Mouse (Mus musculus): ENCODE measurements around the gene Pm20d1. TPM values are rescaled to one million over a fixed set of nuclear protein-coding genes. Genes with fewer than 3 reads are reported as not detected.

The Pm20d1 gene
- polyA plus RNA-seq, 1 experiment from 2014 or later = 1.7 TPM

DNA sequence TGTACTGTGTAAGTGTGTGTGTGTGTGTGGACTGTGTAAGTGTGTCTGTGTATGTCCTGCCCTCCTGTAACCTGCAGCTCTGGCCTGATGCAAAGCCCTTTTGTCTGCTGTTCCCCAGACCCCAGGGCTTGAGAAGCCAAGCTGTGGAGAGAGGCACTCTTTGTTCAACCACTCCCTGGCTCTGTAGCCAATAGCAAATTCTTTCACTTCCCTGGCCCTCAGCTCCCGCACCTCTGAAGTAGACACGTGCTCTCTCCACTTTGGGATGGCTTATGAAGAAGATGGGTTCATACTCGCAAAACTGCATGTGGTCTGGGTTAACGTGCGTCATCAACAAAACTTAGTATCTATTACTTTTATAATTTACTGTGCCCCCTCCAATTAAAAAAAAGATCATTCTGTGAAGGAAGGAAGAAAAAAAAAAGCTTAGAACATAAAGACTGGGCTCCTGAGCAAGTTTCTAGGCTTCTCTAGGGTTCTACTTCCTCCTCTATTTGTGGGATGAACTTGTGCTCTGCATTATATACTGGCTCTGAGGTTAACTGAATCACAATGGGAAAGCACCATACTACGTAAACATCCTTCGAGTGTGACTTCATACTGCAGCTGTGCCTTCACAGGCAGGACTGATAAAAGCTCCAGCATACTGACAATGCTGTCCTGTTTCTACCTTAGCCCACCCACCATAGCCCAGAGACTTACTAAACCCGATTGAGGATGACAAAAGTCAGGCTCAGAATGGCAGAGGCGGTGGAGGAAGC, 37.3 kb upstream of the Pm20d1 start:
- H3K9ac ChIP-seq = no peak overlapping the region
- peaks cover 25% of the 10 kb centered on the region for H3K4me1 ChIP-seq (replicated peaks)
- no peaks in the 10 kb centered on the region for H3K36me3 ChIP-seq
- H3K9me3 ChIP-seq (replicated peaks) = no peaks in the 10 kb centered on the region
- WGBS = 59% methylated on average over 9 of the region's 9 CpGs
- ATAC-seq (ENCODE audit: insufficient number of reproducible peaks, low FRiP score) = no peak
- no peak overlapping the region for H3K4me3 ChIP-seq
- H3K4me2 ChIP-seq = no peak overlapping the region
- H3K27ac ChIP-seq (ENCODE audit: poor library complexity, severe bottlenecking) = no peak overlapping the region
- no peaks in the 10 kb centered on the region for H3K27me3 ChIP-seq (replicated peaks)

DNA sequence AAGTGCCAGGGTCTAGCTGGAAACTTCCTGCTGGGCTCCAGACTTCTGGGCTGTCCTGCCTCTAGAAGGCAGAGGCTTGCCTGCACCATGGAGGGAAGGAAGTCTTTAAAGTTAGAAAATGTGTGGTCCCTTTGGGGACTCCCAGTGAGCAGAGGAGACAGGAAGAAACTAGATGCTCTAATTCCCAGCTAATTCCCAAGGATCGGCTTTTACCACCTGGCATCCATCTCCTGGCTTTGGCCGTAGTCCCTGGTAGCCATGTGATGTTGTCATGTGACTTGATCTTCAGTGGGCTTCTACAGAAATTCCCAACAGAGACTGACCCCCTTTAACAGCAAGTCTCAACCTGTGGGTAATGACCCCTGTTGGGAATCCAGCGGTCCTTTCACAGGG, 36.8 kb upstream of the Pm20d1 start:
- no peaks in the 10 kb centered on the region for H3K27me3 ChIP-seq (replicated peaks)
- H3K9me3 ChIP-seq (replicated peaks) = no peaks in the 10 kb centered on the region
- no peak overlapping the region for H3K27ac ChIP-seq (ENCODE audit: poor library complexity, severe bottlenecking)
- no peaks in the 10 kb centered on the region for H3K36me3 ChIP-seq
- H3K4me3 ChIP-seq = no peak overlapping the region
- no peak for ATAC-seq (ENCODE audit: insufficient number of reproducible peaks, low FRiP score)
- WGBS = 78% methylated on average over 3 of the region's 3 CpGs
- no peak overlapping the region for H3K4me2 ChIP-seq
- H3K4me1 ChIP-seq (replicated peaks) = peaks cover 19% of the 10 kb centered on the region
- H3K9ac ChIP-seq = no peak overlapping the region

DNA sequence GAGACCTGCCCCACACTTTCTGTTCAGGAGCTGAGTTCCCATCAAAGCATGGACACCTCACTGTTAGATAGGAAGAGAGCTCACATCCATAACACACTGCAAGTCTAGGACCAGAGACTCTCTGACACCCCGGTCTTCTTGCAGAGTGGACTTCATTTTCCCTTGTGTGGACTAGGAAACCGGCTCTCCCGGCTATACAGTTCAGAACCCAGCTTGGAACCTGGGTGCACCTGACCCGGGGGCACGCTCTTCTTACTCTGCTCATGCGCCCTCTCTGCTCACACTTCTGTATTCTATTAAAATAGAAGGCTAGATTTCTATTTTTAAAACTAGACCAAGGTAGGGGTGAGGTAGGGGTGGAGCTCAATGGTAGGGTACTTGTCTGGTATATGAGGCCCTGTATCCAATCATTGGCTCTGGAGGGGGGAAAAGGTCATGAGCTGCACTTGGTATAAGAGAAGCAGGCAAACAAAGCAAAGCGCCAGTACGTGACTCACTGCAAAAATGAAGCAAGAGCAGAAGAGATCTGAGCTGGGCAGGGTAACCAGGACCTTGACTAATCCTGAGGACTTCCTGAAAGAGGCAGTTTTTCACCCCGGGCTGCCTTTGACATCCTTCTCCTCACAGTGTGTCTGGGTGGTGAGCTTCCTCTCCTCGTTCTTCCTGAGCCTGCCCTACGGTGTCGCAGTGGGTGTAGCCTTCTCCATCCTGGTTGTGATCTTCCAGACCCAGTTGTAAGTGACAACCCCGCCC, 35.9 kb upstream of the Pm20d1 start:
- no peak for ATAC-seq (ENCODE audit: insufficient number of reproducible peaks, low FRiP score)
- H3K27ac ChIP-seq (ENCODE audit: poor library complexity, severe bottlenecking) = no peak overlapping the region
- no peaks in the 10 kb centered on the region for H3K9me3 ChIP-seq (replicated peaks)
- H3K9ac ChIP-seq = no peak overlapping the region
- H3K27me3 ChIP-seq (replicated peaks) = no peaks in the 10 kb centered on the region
- no peak overlapping the region for H3K4me3 ChIP-seq
- peaks cover 17% of the 10 kb centered on the region for H3K4me1 ChIP-seq (replicated peaks)
- no peaks in the 10 kb centered on the region for H3K36me3 ChIP-seq
- no peak overlapping the region for H3K4me2 ChIP-seq
- 72% methylated on average over 13 of the region's 13 CpGs for WGBS

DNA sequence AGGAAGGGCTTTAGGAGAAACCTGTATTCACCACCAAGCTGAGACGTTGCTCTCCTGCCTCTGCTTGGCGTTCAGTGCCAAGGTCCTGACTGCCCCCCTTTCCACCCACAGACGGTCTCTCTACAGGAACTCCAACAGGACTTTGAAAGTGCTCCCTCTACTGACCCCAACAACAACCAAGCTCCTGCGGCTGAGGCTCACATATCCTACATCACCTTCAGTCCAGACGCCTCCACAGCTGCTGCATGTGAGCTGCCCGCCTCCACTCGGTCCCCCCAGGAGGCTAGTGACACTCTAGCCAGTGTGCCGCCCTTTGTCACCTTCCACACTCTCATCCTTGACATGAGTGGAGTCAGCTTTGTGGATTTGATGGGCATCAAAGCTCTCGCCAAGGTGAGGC, 33.5 kb upstream of the Pm20d1 start:
- WGBS = 39% methylated on average over 9 of the region's 9 CpGs
- H3K4me2 ChIP-seq = no peak overlapping the region
- H3K4me1 ChIP-seq (replicated peaks) = peaks cover 17% of the 10 kb centered on the region
- 0 out of 2 replicates have a peak, but pooled peaks cover 3% of the 10 kb centered on the region for H3K27me3 ChIP-seq (replicated peaks)
- H3K27ac ChIP-seq (ENCODE audit: poor library complexity, severe bottlenecking) = no peak overlapping the region
- ATAC-seq (ENCODE audit: insufficient number of reproducible peaks, low FRiP score) = no peak
- H3K9ac ChIP-seq = no peak overlapping the region
- H3K9me3 ChIP-seq (replicated peaks) = no peaks in the 10 kb centered on the region
- no peak overlapping the region for H3K4me3 ChIP-seq
- H3K36me3 ChIP-seq = no peaks in the 10 kb centered on the region

DNA sequence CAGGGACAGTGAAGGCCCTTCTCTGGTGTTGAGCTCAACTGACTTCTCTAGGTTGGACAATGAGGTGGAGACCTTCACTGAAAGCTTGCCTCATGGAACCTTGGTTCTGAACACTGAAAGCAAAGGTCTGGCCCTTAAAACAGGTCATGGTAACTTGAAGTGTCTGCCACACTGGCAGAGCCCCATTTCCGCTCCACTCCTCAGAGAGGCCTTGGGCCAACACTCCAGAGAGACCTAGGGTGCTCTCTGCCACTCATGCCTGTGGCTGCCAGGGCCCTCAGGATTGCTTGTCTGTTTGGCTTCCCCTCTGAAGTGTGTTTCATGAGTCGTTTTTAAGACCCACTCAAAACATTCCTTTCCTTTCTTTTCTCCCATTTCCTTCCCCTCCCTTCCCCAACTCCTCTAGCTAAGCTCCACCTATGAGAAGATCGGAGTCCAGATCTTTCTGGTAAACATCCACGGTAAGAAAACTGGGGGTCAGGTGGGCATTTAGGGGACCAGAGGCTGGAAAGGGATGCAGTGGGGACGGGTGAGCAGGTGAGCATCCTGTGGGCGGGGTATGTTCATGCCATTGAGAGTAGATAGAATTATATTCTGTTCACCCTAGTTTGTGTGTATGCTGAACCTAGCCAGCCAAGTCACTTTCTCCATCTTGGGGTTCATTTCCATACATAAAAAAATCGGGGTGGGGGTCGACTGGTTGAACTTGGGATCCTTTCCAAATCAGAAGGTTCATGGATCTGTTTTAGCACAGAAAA, 32.4 kb upstream of the Pm20d1 start:
- Histone ChIP-seq H3K27me3 (replicated peaks) (0 out of 2 replicates have a peak, but pooled peaks cover 3% of the 10 kb centered on the region), H3K27ac (ENCODE audit: poor library complexity, severe bottlenecking) (no peak overlapping the region), H3K9ac (no peak overlapping the region), H3K4me1 (replicated peaks) (peaks cover 10% of the 10 kb centered on the region; the same call in 1 of the 2 replicates), H3K36me3 (no peaks in the 10 kb centered on the region), H3K4me3 (no peak overlapping the region), H3K4me2 (no peak overlapping the region), H3K9me3 (replicated peaks) (no peaks in the 10 kb centered on the region)
- no peak for ATAC-seq (ENCODE audit: insufficient number of reproducible peaks, low FRiP score)
- WGBS = 53% methylated on average over 8 of the region's 8 CpGs

DNA sequence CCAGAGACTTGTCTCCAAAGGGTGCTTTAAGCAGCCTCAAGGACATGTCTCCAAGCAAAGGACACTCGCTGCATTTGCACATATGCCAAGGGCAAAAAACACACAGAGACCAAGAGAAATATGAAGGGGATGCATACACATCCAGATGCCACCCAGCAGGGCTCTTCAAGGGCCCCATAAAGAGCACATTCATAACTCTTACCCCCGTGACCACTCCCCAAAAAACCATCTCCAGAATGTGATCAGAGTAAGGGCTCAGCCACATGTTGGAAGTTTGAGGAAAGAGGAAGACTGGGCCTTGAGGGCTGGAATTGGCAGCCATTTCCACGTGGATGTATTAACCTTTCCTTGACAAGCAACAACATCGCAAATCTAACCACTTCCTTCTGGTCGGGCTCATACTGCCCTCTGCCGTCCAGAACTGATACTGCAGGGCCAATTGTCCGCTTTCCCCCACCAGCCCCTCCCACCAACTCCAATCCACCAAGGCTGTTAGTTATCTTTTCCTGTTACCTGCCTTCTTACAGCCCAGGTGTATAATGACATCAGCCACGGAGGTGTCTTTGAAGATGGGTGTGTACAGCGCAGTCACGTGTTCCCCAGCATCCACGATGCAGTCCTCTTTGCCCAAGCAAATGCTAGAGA, 31.7 kb upstream of the Pm20d1 start:
- Histone ChIP-seq H3K4me2 (no peak overlapping the region), H3K27me3 (replicated peaks) (0 out of 2 replicates have a peak, but pooled peaks cover 3% of the 10 kb centered on the region), H3K36me3 (no peaks in the 10 kb centered on the region), H3K4me1 (replicated peaks) (peaks cover 7% of the 10 kb centered on the region; the same call in 1 of the 2 replicates), H3K9me3 (replicated peaks) (no peaks in the 10 kb centered on the region), H3K9ac (no peak overlapping the region), H3K27ac (ENCODE audit: poor library complexity, severe bottlenecking) (no peak overlapping the region), H3K4me3 (no peak overlapping the region)
- 11% methylated on average over 11 of the region's 11 CpGs for WGBS
- ATAC-seq (ENCODE audit: insufficient number of reproducible peaks, low FRiP score) = no peak

DNA sequence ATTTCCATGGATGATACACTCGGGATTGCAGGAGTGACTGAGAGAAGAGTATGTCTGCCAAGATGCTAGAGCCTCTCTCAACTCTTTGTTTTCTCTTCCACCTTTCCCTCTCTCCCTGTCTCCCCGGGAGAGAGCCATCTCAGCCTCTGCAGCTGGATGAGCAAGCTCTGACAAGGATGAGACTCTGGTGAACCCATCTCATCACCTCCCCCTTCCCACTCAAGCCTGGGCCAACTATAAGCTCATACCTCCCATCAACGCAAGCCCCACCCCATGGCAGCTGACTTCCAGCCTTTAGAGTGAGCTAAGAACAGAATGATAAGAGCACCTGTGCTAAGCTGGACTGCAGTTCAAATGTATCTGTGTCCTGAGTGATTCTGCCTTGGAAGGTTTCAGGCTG, 27.9 kb upstream of the Pm20d1 start:
- ATAC-seq (ENCODE audit: insufficient number of reproducible peaks, low FRiP score) = no peak
- Histone ChIP-seq H3K9me3 (replicated peaks) (no peaks in the 10 kb centered on the region), H3K27ac (ENCODE audit: poor library complexity, severe bottlenecking) (no peak overlapping the region), H3K9ac (no peak overlapping the region), H3K27me3 (replicated peaks) (0 out of 2 replicates have a peak, but pooled peaks cover 3% of the 10 kb centered on the region), H3K4me3 (no peak overlapping the region), H3K4me1 (replicated peaks) (peaks cover 6% of the 10 kb centered on the region; the same call in 1 of the 2 replicates), H3K4me2 (no peak overlapping the region), H3K36me3 (no peaks in the 10 kb centered on the region)
- 66% methylated on average over 3 of the region's 3 CpGs for WGBS

DNA sequence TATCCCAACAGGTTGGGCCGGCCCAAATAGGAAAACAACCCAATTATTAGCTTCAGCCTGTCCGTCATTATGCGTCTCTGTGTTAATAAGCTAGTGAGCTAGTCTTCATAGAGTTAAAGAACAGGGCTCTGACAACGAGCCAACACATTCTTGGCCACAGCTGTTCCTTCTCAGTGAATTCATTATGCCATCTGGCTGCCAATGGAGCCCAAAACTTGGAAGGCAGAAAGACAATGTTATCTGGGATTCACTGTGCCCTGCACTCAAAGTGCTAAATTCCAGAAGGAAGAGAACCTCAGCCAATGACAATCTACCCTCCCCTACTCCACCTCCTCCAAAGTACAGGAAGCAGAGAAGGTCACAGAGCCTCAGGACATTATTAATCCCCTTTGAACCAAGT, 26.5 kb upstream of the Pm20d1 start:
- H3K9ac ChIP-seq = no peak overlapping the region; the same call in 1 of the 2 replicates
- no peak overlapping the region for H3K4me3 ChIP-seq
- 0 out of 2 replicates have a peak, but pooled peaks cover 3% of the 10 kb centered on the region for H3K27me3 ChIP-seq (replicated peaks)
- no peak for ATAC-seq (ENCODE audit: insufficient number of reproducible peaks, low FRiP score)
- no peaks in the 10 kb centered on the region for H3K36me3 ChIP-seq
- H3K27ac ChIP-seq (ENCODE audit: poor library complexity, severe bottlenecking) = no peak overlapping the region
- peaks cover 6% of the 10 kb centered on the region; the same call in 1 of the 2 replicates for H3K4me1 ChIP-seq (replicated peaks)
- WGBS = 73% methylated on average over 4 of the region's 4 CpGs
- no peak overlapping the region for H3K4me2 ChIP-seq
- H3K9me3 ChIP-seq (replicated peaks) = no peaks in the 10 kb centered on the region

DNA sequence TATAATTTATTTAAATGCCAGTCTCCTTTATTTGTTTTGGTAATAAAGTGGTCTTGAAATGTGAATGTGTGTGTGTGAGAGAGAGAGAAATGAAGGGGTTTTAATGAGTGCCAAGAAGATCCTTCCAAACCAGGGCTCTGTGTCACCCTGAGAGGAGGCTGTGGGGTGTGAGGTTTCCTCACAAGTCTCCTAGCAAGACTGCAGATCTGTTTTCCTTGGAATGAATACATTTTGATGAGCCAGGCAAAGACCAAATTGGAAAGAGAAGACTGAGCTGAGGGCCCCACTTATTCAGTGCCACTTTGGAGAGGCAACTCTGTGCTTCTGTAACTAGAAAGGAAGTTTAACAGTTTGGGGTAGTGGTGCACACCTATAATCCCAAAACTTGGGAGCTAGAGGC, 25.7 kb upstream of the Pm20d1 start:
- no peak overlapping the region for H3K4me3 ChIP-seq
- 0 out of 2 replicates have a peak, but pooled peaks cover 3% of the 10 kb centered on the region for H3K27me3 ChIP-seq (replicated peaks)
- no peak overlapping the region for H3K27ac ChIP-seq (ENCODE audit: poor library complexity, severe bottlenecking)
- H3K4me2 ChIP-seq = no peak overlapping the region
- ATAC-seq (ENCODE audit: insufficient number of reproducible peaks, low FRiP score) = no peak
- H3K9me3 ChIP-seq (replicated peaks) = no peaks in the 10 kb centered on the region
- no peak overlapping the region for H3K9ac ChIP-seq
- H3K4me1 ChIP-seq (replicated peaks) = peaks cover 6% of the 10 kb centered on the region; the same call in 1 of the 2 replicates
- no peaks in the 10 kb centered on the region for H3K36me3 ChIP-seq

DNA sequence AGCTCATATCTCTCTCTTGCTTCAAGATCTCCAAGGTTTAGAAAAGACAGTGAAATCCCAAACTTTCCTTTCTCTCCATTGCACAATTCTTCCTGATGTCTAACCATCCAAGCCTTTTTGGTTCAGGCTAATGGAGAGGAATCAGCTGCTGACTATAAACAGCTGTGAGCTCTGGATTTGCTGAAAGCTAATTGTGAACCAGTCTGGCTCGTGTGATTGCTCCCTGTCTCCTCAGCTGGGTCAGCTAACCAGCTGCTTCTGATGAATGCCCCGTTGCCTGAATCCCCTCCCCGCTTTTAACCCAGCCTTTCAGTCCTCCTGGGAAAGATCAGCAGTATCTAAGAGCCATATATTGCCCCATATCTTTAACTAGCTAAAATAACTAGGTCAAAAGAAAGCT, 2.6 kb upstream of the Pm20d1 start:
- no peak overlapping the region for H3K4me3 ChIP-seq
- no peaks in the 10 kb centered on the region; the same call in 1 of the 2 replicates for H3K4me1 ChIP-seq (replicated peaks)
- ATAC-seq (ENCODE audit: insufficient number of reproducible peaks, low FRiP score) = no peak
- H3K9me3 ChIP-seq (replicated peaks) = no peaks in the 10 kb centered on the region
- H3K4me2 ChIP-seq = no peak overlapping the region
- H3K27ac ChIP-seq (ENCODE audit: poor library complexity, severe bottlenecking) = no peak overlapping the region
- H3K27me3 ChIP-seq (replicated peaks) = 0 out of 2 replicates have a peak, but pooled peaks cover 3% of the 10 kb centered on the region
- WGBS = 40% methylated on average over 3 of the region's 3 CpGs
- H3K36me3 ChIP-seq = no peaks in the 10 kb centered on the region
- H3K9ac ChIP-seq = no peak overlapping the region

Measured in heart, embryonic 12.5 days (tissue).